Mouse (Mus musculus): ENCODE measurements around the gene 5031439G07Rik.

GRCm38 (mm10) chr15:84896664-84897063 lies 91.7 kb downstream of the 5031439G07Rik start:
- TF ChIP-seq POLR2A (IDR thresholded peaks at IDR 0.05; ENCODE audit: extremely low read depth, insufficient read depth, low read length) (no peak), CTCF (IDR thresholded peaks at IDR 0.05; ENCODE audit: extremely low read depth, insufficient read depth, low read length) (no peak)
